Mouse (Mus musculus) mouse trophoblast stem cell (cell line): ENCODE data around the gene Zbbx.

Source experiments
- in situ Hi-C, 2 experiments: fragments of 300-500 bp; cut with MseI, MboI; formaldehyde crosslinking; loops; 2 replicates in 1 of 2; 3 replicates in 1 of 2; pipeline ENCODE4 v1.15.1; 2025

The Zbbx gene

DNA sequence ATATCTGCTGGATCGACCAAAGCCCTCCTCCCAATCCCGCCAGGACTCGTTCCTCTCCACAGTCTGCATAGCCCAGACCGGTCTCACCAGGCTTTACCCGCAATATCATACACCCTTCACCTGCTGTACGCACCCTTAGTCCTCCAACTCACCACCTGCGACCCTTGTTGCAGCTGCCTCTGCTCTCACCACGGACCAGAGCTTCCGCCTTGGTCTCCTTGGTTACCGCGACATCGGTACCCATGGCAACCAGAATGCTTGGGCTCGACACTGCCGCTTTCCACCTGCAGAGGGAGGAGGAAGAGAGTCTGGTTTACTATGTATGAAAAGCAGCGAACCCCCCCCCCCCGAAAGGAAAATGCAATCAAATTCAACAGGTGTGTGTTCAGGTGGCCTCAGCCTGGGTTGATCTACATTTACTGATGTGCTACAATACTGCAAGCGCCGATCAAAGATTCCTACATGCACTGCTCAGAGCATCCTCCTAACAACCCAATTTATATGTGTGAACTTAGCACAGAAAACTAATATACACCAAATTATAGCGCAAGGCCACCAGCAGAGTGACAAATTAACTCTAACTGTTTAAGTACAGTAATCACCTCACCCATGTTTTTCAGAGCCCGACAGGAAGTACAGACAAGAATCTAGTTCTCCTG is at the start of gene Zbbx:
TSS of gene Zbbx (minus strand) at position 197 of the 659 bp plus-strand sequence.
- in situ Hi-C loops: no loop called here

DNA sequence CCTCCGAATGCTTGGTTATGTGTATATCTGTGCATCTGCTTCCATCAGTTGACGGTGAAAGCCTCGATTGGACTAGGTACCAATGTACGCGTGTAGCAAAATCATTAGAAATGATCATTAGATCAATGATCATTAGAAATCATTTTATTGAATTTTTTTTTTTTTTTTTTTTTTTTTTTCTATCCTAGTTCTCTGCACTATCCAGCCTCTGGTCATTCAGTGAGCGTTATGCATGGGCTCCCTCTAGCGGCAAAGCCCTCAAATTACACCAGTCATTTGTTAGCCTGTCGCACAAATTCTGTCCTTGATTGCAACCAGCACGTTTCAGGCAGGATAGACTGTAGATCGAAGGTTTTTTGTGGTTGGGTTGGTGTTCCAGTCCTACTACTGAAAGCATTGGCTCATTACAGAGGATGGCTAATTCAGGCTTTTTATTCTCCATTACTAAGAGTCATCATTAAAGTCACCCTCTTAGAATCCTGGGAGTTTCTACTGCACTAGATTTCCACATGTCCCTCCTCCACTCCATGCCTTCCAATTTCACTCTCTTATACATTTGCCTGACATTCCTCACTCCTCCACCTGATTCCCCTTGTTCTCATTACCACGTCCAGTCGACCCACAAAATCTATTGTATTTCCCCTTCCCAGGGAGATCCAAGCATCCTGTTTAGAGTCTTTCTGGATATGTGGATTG is 38.1 kb upstream of the Zbbx start:
- in situ Hi-C loops: loop anchor here in 1 of 2 experiments (25.0 kb wide), 1 partner anchor 309 kb away; no protein-coding TSS in a partner anchor

DNA sequence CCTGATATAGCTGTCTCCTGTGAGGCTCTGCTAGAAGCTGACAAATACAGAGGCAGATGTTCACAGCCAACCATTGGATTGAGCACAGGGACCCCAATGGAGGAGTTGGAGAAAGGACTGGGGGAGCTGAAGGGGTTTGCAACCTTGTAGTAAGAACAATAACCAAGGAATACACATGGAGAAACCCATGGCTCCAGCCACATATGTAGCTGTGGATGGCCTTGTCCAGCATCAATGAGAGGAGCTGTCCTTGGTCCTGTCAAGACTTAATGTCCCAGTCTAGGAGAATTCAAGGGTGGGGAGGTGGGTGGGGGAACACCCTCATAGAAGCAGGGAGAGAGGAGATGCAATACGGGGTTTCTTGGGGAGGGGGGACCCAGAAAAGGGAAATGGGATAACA is 17.8 kb upstream of the Zbbx start:
- in situ Hi-C loops: no loop called here

DNA sequence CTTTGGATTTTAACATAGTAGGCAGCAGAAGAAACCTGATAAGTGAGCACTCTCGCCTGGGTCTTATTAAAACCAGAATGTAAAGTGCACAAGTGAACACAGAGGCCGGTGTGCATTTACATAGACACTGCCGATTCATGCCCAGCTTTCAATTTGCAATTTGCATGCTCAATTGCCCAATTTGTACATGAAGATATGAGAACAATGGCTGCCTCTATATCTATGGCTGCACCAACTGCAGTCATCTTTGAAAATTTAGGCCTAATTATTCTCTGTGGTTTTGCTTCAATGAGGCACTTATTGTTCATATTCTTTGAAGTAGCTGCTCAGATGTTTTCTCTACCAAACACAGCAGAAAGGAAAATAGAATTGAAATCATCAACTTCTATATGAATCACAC is 23.0 kb downstream of the Zbbx start:
- in situ Hi-C loops: loop anchor here in 1 of 2 experiments (25.0 kb wide), 1 partner anchor 2005 kb away; no protein-coding TSS in a partner anchor

DNA sequence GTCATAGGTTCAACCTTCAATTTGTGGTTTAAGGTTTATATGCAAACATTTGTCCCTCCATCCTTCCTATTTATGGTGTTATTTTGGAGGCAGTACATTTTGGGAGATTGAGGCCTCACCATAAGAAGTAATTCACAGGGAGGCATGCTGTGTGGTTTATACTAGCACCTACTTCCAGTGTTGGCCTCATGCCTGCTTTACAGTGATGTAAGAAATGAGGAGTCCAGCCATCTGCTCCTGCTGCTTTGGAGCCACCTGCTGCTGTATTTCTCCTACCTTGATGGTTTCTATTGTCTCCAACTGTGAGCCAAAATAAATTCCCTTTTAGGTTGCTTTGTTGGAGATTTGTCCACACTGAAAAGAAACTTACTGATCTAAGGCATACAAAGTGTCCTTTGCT is 60.0 kb downstream of the Zbbx start:
- in situ Hi-C loops: no loop called here

DNA sequence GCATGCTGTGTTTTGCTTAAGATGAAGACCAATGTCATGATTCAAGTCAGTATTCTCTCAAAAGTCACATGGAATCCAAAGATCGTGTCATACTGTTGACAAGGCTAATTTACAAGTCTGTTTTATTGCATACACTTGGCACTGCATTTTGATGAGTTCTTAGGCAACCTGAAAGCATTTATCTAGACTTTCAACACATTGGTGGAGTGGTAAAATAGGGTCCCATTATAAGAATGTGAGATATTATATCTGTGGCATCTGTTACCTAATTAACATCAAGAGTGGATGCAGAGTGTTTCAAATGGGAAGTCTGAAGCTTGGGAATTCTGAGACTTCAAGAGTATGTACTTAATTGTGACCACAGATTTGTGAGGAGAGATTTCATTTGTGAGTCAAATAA is 79.1 kb downstream of the Zbbx start:
- in situ Hi-C loops: no loop called here

DNA sequence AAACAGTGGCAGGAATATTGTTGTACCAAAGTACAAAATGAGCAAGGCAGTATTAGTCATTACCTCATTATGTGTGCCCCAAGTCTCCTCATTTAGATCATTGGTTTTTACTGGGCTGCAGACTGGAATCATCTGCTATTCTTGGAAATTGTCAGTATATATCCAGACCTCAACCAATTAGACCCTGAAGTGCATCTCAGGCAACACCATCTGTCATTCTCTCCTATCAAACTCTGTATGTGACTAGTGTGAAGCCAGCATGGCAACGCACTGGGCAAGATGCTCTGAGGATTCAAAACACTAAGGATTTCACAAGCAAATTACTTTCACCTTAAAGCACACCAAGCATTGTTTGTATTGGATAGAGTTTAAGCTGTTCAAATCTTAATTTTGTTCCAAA is 85.9 kb downstream of the Zbbx start:
- in situ Hi-C loops: no loop called here

DNA sequence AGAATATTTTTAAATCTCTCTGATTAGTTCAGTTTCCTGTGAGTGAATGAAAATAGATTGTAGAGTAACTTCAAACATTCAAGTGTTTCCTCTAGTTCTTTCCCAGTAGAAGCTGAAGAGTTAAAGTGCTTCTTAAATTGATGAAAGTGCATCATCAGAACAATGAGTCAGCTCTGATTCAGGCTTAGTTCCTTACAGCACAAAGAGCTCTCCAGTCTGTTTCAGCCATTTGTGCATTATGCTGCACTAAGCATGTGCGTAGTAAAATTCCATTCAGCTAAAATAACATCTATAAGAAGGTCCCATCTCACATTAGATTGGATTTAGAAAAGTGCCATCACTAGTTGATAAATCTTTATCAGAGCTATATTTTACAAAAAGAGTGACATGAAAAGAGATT is 155.1 kb downstream of the Zbbx start:
- in situ Hi-C loops: no loop called here
